Mouse (Mus musculus): ENCODE data around the gene Galnt10. TPM values are rescaled to one million over a fixed set of nuclear protein-coding genes. Genes with fewer than 3 reads are reported as not detected.

Galnt10 gene
- 19.7 and 22.5 TPM in 2 replicates for polyA plus RNA-seq (2014; fragmentation: Nextera tagmentation; extraction: Ambion mirVana)

- no peaks in the 10 kb centered on the region for H3K9me3 ChIP-seq (ENCODE audit: control insufficient read depth, low read length)
- ATAC-seq (ENCODE audit: low read depth) (peak; percentile 92), DNase-seq (ENCODE audit: low spot score) (peak; percentile 94)
- H3K9ac ChIP-seq (ENCODE audit: low read depth, low read length) = peak within 1 kb of the TSS; percentile 86
- peaks cover 28% of the 10 kb centered on the region for H3K4me1 ChIP-seq (ENCODE audit: control insufficient read depth, insufficient read depth, low read length)
- H3K27me3 ChIP-seq (replicated peaks; ENCODE audit: control insufficient read depth, insufficient read depth, low read length) = no peaks in the 10 kb centered on the region
- H3K4me3 ChIP-seq (ENCODE audit: low read depth, low read length) = peak within 1 kb of the TSS; percentile 77
- peak within 1 kb of the TSS; percentile 69 for H3K27ac ChIP-seq (replicated peaks; ENCODE audit: low read depth, low read length)
- 0% methylated on average over 27 of the region's 60 CpGs for WGBS
- H3K4me2 ChIP-seq (ENCODE audit: low read depth, low read length) = peak within 1 kb of the TSS; percentile 84
- H3K36me3 ChIP-seq (ENCODE audit: control insufficient read depth, insufficient read depth, low read length) = no peaks in the 10 kb centered on the region
Observed at GRCm38 (mm10) chr11:57645018-57645559, at the start of gene Galnt10. TSS of gene Galnt10 (plus strand) at chr11:57645442.

DNA sequence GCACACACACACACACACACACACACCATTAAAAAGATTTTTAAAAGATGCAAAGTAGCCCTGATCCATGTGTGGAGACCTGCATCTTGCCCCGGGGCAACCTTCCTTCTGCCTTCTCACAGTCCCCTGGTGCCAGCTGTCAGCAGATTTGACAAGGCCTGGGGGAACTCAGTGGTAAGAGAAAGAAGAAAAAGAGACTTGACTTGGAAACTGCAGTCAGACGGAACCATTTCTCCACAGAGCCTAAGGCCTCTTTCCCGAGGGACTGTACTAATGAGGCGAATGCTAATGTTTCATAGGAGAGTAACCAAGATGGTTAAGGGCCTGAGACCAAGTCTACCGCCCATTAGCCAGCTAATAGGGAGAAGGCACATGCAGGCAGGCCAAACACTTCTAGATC lies 49.3 kb upstream of the Galnt10 start:
- DNase-seq (ENCODE audit: low spot score) (no peak), ATAC-seq (ENCODE audit: low read depth) (no peak)
- Histone ChIP-seq H3K27me3 (replicated peaks; ENCODE audit: control insufficient read depth, insufficient read depth, low read length) (no peaks in the 10 kb centered on the region), H3K36me3 (ENCODE audit: control insufficient read depth, insufficient read depth, low read length) (no peaks in the 10 kb centered on the region), H3K4me3 (ENCODE audit: low read depth, low read length) (no peak overlapping the region), H3K4me1 (ENCODE audit: control insufficient read depth, insufficient read depth, low read length) (peaks cover 28% of the 10 kb centered on the region), H3K9me3 (ENCODE audit: control insufficient read depth, low read length) (0 out of 2 replicates have a peak, but pooled peaks cover 5% of the 10 kb centered on the region), H3K27ac (replicated peaks; ENCODE audit: low read depth, low read length) (no peak overlapping the region), H3K9ac (ENCODE audit: low read depth, low read length) (no peak overlapping the region), H3K4me2 (ENCODE audit: low read depth, low read length) (no peak overlapping the region)
- 61% methylated on average over 5 of the region's 5 CpGs for WGBS

DNA sequence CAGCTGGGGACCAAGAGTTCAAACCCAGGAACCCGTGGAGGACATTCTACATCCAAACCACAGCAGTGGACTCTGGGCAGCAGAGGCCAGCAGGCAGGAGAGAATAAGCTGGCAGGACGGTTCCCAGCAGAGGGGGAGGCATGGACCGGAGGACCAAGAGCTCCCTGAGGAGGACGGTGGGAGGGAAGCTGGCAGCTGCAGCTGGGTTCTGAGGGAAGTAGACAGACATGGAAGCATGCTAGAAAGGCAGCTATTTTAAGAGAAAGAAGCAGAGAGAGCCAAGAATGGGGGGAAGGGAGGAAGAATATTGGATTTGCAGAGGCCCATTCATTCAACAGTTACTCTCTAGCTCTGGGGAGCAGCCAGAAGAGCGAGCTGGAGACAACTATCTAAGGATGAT lies 47.1 kb upstream of the Galnt10 start:
- Histone ChIP-seq H3K4me3 (ENCODE audit: low read depth, low read length) (no peak overlapping the region), H3K4me1 (ENCODE audit: control insufficient read depth, insufficient read depth, low read length) (peaks cover 35% of the 10 kb centered on the region), H3K27me3 (replicated peaks; ENCODE audit: control insufficient read depth, insufficient read depth, low read length) (no peaks in the 10 kb centered on the region), H3K4me2 (ENCODE audit: low read depth, low read length) (peak overlapping the region; percentile 8; the same call in 1 of the 2 replicates), H3K27ac (replicated peaks; ENCODE audit: low read depth, low read length) (0 out of 2 replicates have a peak overlapping the region, but pooled peaks have one; percentile 15), H3K9me3 (ENCODE audit: control insufficient read depth, low read length) (no peaks in the 10 kb centered on the region), H3K36me3 (ENCODE audit: control insufficient read depth, insufficient read depth, low read length) (no peaks in the 10 kb centered on the region), H3K9ac (ENCODE audit: low read depth, low read length) (no peak overlapping the region)
- DNase-seq (ENCODE audit: low spot score) (peak; percentile 89), ATAC-seq (ENCODE audit: low read depth) (peak; percentile 32; the same call in 1 of the 2 replicates)
- 42% methylated on average over 5 of the region's 5 CpGs for WGBS

DNA sequence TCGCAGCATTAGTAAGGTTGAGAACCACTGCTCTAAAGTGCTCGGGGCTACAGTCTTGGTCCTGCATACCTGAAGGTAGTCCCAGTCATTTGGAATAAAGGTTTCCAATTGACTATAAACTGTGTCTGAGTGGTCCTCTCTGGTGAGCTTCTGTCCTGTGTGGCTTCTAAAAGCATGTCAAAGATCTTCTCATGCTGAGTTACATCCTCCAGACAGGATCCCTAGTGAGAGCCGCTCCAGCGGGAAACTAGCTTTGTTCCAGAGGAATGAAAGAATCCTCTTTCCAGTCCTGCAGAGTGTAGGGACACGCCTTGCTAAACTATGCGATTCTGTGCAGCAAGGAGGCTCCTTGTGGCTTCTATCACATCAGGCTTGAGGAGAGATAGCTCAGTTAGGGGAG lies 45.9 kb upstream of the Galnt10 start:
- H3K27me3 ChIP-seq (replicated peaks; ENCODE audit: control insufficient read depth, insufficient read depth, low read length) = no peaks in the 10 kb centered on the region
- H3K4me2 ChIP-seq (ENCODE audit: low read depth, low read length) = no peak overlapping the region
- 42% methylated on average over 6 of the region's 6 CpGs for WGBS
- DNase-seq (ENCODE audit: low spot score) (no peak), ATAC-seq (ENCODE audit: low read depth) (no peak)
- no peaks in the 10 kb centered on the region for H3K9me3 ChIP-seq (ENCODE audit: control insufficient read depth, low read length)
- H3K27ac ChIP-seq (replicated peaks; ENCODE audit: low read depth, low read length) = no peak overlapping the region
- peaks cover 35% of the 10 kb centered on the region for H3K4me1 ChIP-seq (ENCODE audit: control insufficient read depth, insufficient read depth, low read length)
- no peak overlapping the region for H3K9ac ChIP-seq (ENCODE audit: low read depth, low read length)
- no peak overlapping the region for H3K4me3 ChIP-seq (ENCODE audit: low read depth, low read length)
- no peaks in the 10 kb centered on the region for H3K36me3 ChIP-seq (ENCODE audit: control insufficient read depth, insufficient read depth, low read length)

DNA sequence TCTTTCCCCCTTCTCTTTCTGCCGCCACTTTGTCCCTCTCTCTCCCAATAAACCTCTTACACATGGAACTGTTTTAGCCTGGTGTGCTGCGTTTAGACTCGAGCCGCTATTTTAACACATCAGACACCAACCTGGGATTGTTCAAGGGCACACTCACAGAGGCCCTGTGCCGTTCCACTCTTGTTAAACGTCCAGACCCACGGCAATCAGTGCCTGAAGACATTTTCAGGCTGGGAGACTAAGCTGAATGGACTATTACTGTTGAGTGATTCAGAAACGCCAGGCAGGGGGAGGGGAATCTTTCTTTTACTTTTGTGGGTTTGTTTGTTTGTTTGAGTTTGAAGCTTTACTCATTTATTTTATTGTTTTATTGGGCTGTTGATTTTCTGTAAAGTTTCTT lies 45.1 kb upstream of the Galnt10 start:
- Histone ChIP-seq H3K4me2 (ENCODE audit: low read depth, low read length) (peak overlapping the region; percentile 26), H3K4me3 (ENCODE audit: low read depth, low read length) (no peak overlapping the region), H3K27me3 (replicated peaks; ENCODE audit: control insufficient read depth, insufficient read depth, low read length) (no peaks in the 10 kb centered on the region), H3K27ac (replicated peaks; ENCODE audit: low read depth, low read length) (peak overlapping the region; percentile 48; the same call in 1 of the 2 replicates), H3K36me3 (ENCODE audit: control insufficient read depth, insufficient read depth, low read length) (no peaks in the 10 kb centered on the region), H3K9ac (ENCODE audit: low read depth, low read length) (no peak overlapping the region), H3K4me1 (ENCODE audit: control insufficient read depth, insufficient read depth, low read length) (peaks cover 35% of the 10 kb centered on the region), H3K9me3 (ENCODE audit: control insufficient read depth, low read length) (no peaks in the 10 kb centered on the region)
- DNase-seq (ENCODE audit: low spot score) (no peak), ATAC-seq (ENCODE audit: low read depth) (no peak)
- WGBS = 17% methylated on average over 8 of the region's 8 CpGs

- WGBS = 10% methylated on average over 3 of the region's 4 CpGs
Observed at GRCm38 (mm10) chr11:57600621-57601121, 44.6 kb upstream of the Galnt10 start.

GRCm38 (mm10) chr11:57601806-57602455 lies 43.3 kb upstream of the Galnt10 start:
- no peak overlapping the region for H3K4me2 ChIP-seq (ENCODE audit: low read depth, low read length)
- H3K27me3 ChIP-seq (replicated peaks; ENCODE audit: control insufficient read depth, insufficient read depth, low read length) = no peaks in the 10 kb centered on the region
- ATAC-seq (ENCODE audit: low read depth) (no peak), DNase-seq (ENCODE audit: low spot score) (no peak)
- 74% methylated on average over 2 of the region's 2 CpGs for WGBS
- peaks cover 35% of the 10 kb centered on the region for H3K4me1 ChIP-seq (ENCODE audit: control insufficient read depth, insufficient read depth, low read length)
- H3K36me3 ChIP-seq (ENCODE audit: control insufficient read depth, insufficient read depth, low read length) = no peaks in the 10 kb centered on the region
- no peak overlapping the region for H3K4me3 ChIP-seq (ENCODE audit: low read depth, low read length)
- H3K9me3 ChIP-seq (ENCODE audit: control insufficient read depth, low read length) = no peaks in the 10 kb centered on the region
- no peak overlapping the region for H3K9ac ChIP-seq (ENCODE audit: low read depth, low read length)
- no peak overlapping the region for H3K27ac ChIP-seq (replicated peaks; ENCODE audit: low read depth, low read length)

More at GRCm38 (mm10) chr11:57600621-57601121, 44.6 kb upstream of the Galnt10 start:
- no peaks in the 10 kb centered on the region for H3K27me3 ChIP-seq (replicated peaks; ENCODE audit: control insufficient read depth, insufficient read depth, low read length)
- H3K27ac ChIP-seq (replicated peaks; ENCODE audit: low read depth, low read length) = peak overlapping the region; percentile 48
- peak; percentile 89 for DNase-seq (ENCODE audit: low spot score)
- H3K36me3 ChIP-seq (ENCODE audit: control insufficient read depth, insufficient read depth, low read length) = no peaks in the 10 kb centered on the region
- no peaks in the 10 kb centered on the region for H3K9me3 ChIP-seq (ENCODE audit: control insufficient read depth, low read length)
- no peak overlapping the region for H3K4me3 ChIP-seq (ENCODE audit: low read depth, low read length)
- H3K4me1 ChIP-seq (ENCODE audit: control insufficient read depth, insufficient read depth, low read length) = peaks cover 35% of the 10 kb centered on the region
- peak; percentile 70 for ATAC-seq (ENCODE audit: low read depth)
- H3K4me2 ChIP-seq (ENCODE audit: low read depth, low read length) = peak overlapping the region; percentile 26
- H3K9ac ChIP-seq (ENCODE audit: low read depth, low read length) = peak overlapping the region; percentile 40; the same call in 1 of the 2 replicates

DNA sequence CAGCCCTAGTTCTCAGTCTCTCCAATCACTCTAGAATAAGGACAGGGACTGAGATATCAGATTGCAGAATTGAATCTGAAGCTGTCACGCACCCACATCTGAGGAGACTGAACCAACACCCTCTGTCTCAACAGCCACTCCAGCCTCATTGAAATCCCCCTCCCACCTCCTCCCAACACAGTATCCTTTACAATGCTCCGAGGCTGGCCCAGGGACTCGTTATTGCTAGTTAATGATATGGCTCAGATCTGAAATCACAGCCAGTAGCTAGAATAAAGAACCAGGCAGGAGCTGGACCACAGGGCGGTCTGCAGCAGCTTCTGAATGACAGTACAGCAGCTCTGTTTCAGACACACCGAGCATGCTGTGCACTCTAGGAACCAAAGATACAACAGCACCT lies 40.2 kb upstream of the Galnt10 start:
- Histone ChIP-seq H3K9ac (ENCODE audit: low read depth, low read length) (no peak overlapping the region), H3K4me2 (ENCODE audit: low read depth, low read length) (no peak overlapping the region), H3K4me3 (ENCODE audit: low read depth, low read length) (no peak overlapping the region), H3K36me3 (ENCODE audit: control insufficient read depth, insufficient read depth, low read length) (no peaks in the 10 kb centered on the region), H3K9me3 (ENCODE audit: control insufficient read depth, low read length) (no peaks in the 10 kb centered on the region), H3K27ac (replicated peaks; ENCODE audit: low read depth, low read length) (no peak overlapping the region), H3K4me1 (ENCODE audit: control insufficient read depth, insufficient read depth, low read length) (peaks cover 15% of the 10 kb centered on the region; the same call in 1 of the 2 replicates), H3K27me3 (replicated peaks; ENCODE audit: control insufficient read depth, insufficient read depth, low read length) (no peaks in the 10 kb centered on the region)
- 45% methylated on average over 5 of the region's 5 CpGs for WGBS
- ATAC-seq (ENCODE audit: low read depth) (no peak), DNase-seq (ENCODE audit: low spot score) (no peak)

Measured in embryonic facial prominence, embryonic 14.5 days (tissue).